Mouse (Mus musculus): ENCODE measurements at regions not wholly inside any gene's neighbourhood (a gene's known extent, or its start where the extent isn't known, plus 50 kb on each side); places are given as distances from the start of the nearest gene placed in this dataset.

- TF ChIP-seq CTCF (IDR thresholded peaks at IDR 0.05; ENCODE audit: borderline replicate concordance, extremely low read depth, insufficient read depth, insufficient read length) (no peak), POLR2A (IDR thresholded peaks at IDR 0.05; ENCODE audit: borderline replicate concordance, extremely low read depth, insufficient read depth, insufficient read length, poor library complexity, severe bottlenecking) (no peak)
Measured at GRCm38 (mm10) chr10:53209916-53210315, 127.6 kb upstream of the Pln start.
